Mouse (Mus musculus): ENCODE data around the gene Slc22a23.
A peak's percentile ranks its signal among the peaks of the same experiment; 100 is the strongest.

Gene Slc22a23

DNA sequence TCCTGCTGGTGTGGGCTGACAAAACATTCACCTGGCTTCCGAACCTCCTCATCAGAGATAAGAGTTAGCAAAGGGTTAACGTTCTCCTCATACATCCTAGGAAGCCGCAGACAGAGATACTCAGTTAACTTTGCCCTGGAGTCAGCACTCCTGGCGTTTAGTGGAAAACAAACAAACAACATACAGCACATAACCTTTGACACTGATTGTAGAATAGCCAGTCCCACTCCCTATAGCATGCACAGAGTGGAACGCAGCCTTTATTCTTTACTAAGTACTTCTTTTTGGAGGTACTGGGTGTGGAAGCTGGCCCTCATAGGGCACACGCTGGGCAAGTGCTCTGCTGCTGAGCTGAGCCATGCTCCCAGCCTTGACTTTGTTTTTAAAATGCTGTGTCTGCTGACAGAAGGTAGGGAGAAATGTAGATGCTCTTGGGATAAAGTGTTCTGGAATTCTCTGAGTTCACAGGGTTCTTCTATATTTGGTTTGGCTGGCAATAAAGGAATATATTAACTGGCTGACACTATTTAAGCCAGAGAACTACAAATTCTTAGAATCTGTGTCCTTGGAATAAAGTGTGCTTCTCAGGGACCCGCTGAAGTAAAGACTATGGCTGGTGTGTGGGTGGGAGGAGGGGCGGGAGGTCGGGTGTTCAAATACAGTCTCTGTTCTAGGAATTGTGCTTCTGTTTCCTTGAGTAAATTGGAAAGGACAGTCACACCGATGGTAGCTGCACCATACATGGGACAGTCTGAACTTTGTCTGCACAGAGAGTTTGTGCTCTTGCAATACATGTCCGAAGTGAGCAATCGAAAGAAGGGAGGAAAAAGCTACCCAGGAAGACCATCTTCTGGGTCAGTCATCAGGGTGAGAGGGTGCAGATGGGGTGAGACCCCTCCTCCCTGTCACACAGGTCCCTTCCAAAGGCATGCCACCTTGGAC is 117.0 kb downstream of the Slc22a23 start:
- no peak for DNase-seq

GRCm38 (mm10) chr13:34226940-34227339 is 118.0 kb downstream of the Slc22a23 start:
- no peak for DNase-seq

- DNase-seq, result peak; percentile 37
These were observed 122.0 kb downstream of the Slc22a23 start for GRCm38 (mm10) chr13:34222985-34223384.

DNA sequence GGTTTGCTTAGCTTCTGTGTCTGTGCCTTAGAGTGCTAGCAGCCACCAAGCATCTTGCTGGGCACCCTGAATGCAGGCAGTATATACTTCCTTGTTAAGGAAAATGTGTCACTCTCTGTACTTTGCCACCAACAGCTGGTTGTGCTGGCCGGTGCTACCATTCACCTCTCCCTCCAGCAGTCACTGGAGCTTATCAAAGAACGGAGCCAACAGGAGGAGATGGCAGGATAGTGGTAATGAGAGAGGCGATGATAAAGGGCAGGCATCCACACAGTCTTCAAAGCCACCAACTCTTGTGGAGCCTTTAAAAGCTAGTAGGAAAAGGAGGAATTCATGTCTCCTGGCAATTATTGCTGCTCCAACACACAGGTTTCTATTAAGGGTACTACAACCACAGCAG is 125.3 kb downstream of the Slc22a23 start:
- no peak for DNase-seq

DNA sequence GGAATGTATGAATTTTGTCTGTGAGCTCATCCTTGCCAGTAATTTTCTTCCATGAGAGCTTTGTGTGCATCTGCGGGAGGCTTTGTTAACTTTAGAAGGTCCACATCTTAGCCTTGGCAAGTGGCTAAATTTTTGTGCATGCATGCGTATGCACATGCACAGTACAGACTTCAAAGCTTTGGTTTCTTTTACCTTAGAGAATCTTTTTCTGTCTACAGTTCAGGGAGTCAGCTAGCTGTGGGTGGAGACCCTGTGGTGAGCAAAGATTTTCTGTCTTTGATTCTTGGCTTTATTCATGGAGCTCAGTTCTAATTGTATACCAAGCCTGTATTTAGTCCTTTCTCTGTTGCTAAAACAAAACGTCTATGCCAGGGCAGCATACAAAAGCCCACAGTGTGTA is 126.2 kb downstream of the Slc22a23 start:
- no peak for DNase-seq

GRCm38 (mm10) chr13:34214855-34215254 is 130.1 kb downstream of the Slc22a23 start:
- no peak for DNase-seq

- DNase-seq, result no peak
These were observed 132.2 kb downstream of the Slc22a23 start for GRCm38 (mm10) chr13:34212735-34213212.

- DNase-seq, result no peak
These were observed 133.7 kb downstream of the Slc22a23 start for GRCm38 (mm10) chr13:34211261-34211775.

GRCm38 (mm10) chr13:34207714-34208470 is 137.1 kb downstream of the Slc22a23 start:
- no peak for DNase-seq

DNA sequence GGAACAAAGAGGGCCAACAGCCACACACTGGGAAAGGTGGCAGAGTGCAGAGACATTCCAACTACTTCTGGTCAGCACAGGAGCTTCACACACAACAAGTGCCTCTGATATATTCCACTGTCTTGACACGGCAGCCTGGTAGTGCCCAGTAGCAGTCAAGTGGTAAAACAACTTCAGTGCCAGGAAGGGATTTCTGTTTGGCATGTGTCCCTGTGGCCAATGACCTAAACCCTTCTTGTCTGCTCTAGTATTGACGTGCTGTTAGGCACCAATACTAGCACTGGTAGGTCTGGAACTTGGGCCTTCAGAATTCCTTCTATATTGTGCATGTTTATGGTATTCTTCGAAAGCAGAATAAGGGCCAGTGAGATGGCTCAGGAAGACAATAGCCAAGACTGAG is 139.8 kb downstream of the Slc22a23 start:
- no peak for DNase-seq

- DNase-seq, result no peak
These were observed 149.3 kb downstream of the Slc22a23 start for GRCm38 (mm10) chr13:34195676-34196075.

DNA sequence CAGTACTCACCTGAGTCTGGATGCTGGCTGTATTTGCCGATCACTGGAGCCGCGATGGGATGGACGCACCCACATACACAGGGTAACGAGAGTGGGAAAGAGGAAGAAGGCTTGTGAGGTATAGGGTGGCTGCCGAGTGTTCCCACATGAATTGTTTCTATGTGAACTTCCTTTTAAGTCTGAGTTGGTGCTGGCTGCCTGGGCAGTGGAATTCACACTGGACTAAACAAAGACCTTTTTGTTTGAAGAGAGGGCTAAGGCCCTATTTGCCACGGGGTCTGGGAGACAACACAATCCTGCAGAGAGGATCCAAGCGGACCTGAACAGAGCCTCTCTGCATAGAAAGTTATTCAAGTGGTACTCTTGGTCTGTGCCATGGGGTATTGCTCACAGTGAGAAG is 151.6 kb downstream of the Slc22a23 start:
- no peak for DNase-seq

DNA sequence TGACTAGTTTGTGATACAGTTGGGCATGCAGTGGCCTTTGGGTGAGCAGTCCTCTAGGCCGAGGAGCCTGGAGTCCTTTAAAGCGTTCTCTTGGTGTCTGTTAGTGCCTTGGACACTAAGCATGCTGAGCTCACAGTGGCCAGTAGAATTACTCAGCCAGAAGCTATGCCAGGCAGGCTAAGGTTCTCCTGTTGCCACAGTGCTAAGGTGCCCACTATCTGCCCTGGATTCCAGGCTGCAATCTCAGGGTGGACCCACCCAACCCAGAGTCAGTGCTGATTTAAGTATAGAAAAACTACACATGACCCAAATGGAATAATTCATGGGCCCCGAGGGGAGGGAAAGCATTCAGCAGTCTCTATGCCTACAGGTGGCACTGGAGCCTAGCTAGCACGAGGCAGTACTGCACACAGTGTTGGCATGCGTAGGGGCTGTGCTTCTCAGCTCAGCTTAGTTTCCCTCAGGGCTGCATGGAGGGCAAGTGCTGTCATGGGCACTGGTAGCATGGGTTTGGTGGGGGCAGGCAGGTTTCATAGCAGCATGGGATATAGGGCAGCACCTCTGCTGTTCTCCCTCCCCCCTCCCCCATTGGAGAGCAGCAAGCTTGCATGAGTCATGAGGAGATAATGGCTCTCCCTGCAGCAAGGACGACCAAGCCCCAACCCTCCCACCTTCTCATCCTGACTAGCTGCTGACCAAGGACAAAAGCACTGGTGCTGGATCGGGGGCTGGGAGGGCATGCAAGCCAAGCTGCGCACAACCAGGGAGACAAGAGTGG is 152.4 kb downstream of the Slc22a23 start:
- DNase-seq, result peak; percentile 28

DNA sequence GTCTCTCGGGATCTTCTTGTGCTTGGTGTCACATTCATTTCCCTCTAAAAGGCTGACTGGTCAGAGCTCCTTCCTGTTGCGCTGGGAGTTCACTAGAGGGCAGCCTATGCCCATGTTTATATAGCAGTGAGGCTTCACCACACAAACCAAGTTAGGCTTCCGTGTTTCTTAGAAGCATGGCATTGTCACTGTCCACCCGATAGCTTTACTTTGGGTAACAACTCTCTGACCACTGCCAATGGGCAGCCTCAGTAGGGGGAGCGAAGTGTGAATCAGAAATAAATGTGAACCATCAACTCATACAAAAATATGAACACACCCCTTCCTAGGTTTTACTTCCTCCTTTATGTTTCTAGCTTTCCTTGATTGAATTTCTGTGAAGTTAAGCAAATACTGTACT is 157.4 kb downstream of the Slc22a23 start:
- DNase-seq, result peak; percentile 41

DNA sequence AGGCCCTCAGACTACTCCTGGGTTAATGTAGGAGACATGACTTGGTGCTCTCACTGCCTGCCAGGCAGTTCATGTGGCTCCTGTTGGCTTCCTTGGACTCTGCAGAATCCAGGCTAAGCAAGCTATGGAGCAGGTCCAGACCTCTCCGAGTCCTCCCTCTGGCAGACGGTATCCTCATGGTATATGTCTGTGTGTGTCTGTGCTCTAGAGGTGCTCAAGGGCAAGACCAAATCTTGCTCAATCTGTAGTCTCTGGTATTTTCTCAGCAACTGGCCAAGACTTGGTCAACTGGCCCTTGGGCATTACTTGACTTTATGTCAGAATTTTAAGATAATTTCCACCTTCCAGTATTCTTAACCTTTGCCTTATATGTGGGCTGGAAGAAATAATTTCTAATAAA is 159.6 kb downstream of the Slc22a23 start:
- no peak for DNase-seq

- DNase-seq, result no peak
These were observed 163.4 kb downstream of the Slc22a23 start for GRCm38 (mm10) chr13:34181624-34182023.

- DNase-seq, result no peak
These were observed 171.0 kb downstream of the Slc22a23 start for GRCm38 (mm10) chr13:34174025-34174424.

- DNase-seq, result no peak
These were observed 181.5 kb downstream of the Slc22a23 start for GRCm38 (mm10) chr13:34163304-34163975.

- DNase-seq, result peak; percentile 92
These were observed 182.3 kb downstream of the Slc22a23 start, which contains the start of gene Psmg4 for GRCm38 (mm10) chr13:34162491-34163303. Gene Psmg4 (plus strand): TSS chr13:34162964.

GRCm38 (mm10) chr13:34159926-34160325 is 185.1 kb downstream of the Slc22a23 start:
- DNase-seq, result no peak

DNA sequence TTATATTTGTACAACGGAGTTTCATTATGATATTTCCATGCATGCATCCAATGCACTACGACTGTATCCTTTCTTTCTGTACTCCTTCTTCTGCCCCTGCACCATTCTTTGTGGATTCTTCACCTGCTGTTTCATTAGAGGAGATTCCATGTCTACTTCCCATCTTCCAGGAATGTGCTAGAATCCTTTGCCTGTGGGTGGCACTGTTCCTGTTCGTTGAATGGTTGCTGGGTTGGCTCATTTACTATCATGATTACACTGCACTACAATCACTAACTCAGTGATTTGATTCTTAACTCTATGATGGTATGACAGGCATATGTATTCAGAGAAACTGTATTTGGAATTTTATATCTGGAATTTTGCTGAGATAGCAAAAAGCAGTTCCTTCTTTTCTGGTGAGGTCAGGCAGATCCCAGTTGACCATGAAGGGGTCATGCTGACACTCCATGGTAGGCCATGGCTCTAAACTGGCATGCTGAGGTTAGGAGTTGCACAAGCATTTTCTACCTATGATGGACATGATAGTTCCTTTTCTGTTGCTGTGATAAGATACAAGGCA is 187.3 kb downstream of the Slc22a23 start:
- no peak for DNase-seq
